Comparison of ENCODE assay signal across 21 mouse cellular contexts in the genomic region with DNA sequence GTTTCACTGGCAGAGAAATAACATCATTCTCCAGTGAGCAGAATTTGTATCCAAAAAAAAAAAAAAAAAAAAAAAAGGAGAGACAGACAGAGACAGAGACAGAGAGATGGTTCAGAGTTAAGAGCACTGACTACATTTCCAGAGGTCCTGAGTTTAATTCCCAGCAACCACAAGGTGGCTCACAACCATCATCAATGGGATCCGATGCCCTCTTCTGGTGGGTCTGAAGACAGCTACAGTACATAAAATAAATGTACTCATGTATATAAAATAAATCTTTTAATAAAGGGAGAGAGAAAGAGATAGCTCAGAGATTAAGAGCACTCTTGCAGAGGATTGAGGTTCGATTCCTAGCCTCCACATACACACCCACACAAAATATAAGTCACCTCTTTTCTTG. TPM values are rescaled to one million over a fixed set of nuclear protein-coding genes. Genes with fewer than 3 reads are reported as not detected.
DNase-seq lines count a peak whose midpoint lies in the region; ATAC-seq and TF ChIP-seq lines count a peak whose summit lies in the region.
"Had no signal": no experiment of that assay in that cellular context is flagged by ENCODE, and none has a peak within 500 bp of the region (broad histone marks: within the 10 kb centered on the region; RNA-seq: fewer than 3 reads in every experiment).

No protein-coding gene starts in this region.

- H3K4me3 ChIP-seq in kidney, postnatal 0 days (replicated peaks; ENCODE audit: low read depth, low read length), result no peak overlapping the region
- H3K4me3 ChIP-seq in E14TG2a.4 (replicated peaks; ENCODE audit: low read length) (peak overlapping the region; percentile 85), ES-E14 (ENCODE audit: insufficient read depth in 1 of 2, low read depth in 1 of 2, low read length in 2 of 2, poor library complexity in 1 of 2, severe bottlenecking in 1 of 2) (peak overlapping the region; percentile 68 to 73)
- H3K4me3 ChIP-seq: embryonic facial prominence, embryonic 12.5 days; forebrain, embryonic 15.5 days; heart, embryonic 13.5 days; hindbrain, embryonic 15.5 days had no signal

- no peak overlapping the region for H3K9ac ChIP-seq in kidney, postnatal 0 days (ENCODE audit: low read depth, low read length)
- peak overlapping the region; percentile 65 for H3K9ac ChIP-seq in ES-E14 (ENCODE audit: insufficient read depth, low read depth, low read length, poor library complexity, severe bottlenecking)
- H3K9ac ChIP-seq: embryonic facial prominence, embryonic 12.5 days; forebrain, embryonic 15.5 days; heart, embryonic 13.5 days; hindbrain, embryonic 15.5 days had no signal

- H3K36me3 ChIP-seq in kidney, postnatal 0 days (ENCODE audit: insufficient read depth, low read length), result no peaks in the 10 kb centered on the region
- peaks cover 36% of the 10 kb centered on the region for H3K36me3 ChIP-seq in E14TG2a.4 (ENCODE audit: insufficient read depth, low read length)
- peaks cover 6% of the 10 kb centered on the region for H3K36me3 ChIP-seq in ES-E14 (ENCODE audit: control insufficient read depth, insufficient read depth, low read length, poor library complexity, severe bottlenecking)
- H3K36me3 ChIP-seq: embryonic facial prominence, embryonic 12.5 days; forebrain, embryonic 15.5 days; heart, embryonic 13.5 days; hindbrain, embryonic 15.5 days had no signal

- no peak for DNase-seq in kidney, postnatal 0 days (ENCODE audit: low spot score)
- no peak for DNase-seq in kidney, postnatal 14 days
- DNase-seq in ES-E14 (ENCODE audit: low read depth, low spot score) (no peak), ZHBTc4 (ENCODE audit: low read depth, low spot score) (peak; percentile 83)
- DNase-seq in embryo, embryonic 9.5 days (ENCODE audit: extremely low spot score), result no peak
- no peak for DNase-seq in thymus, postnatal 25 days
- DNase-seq: adrenal gland, adult 8-10 months; adrenal gland, postnatal 36 days; cerebellum, adult 8-10 months; cerebellum, postnatal 14 days; embryo, embryonic 11 days; gastrocnemius, postnatal 36 days; heart, postnatal 36 days; kidney, adult 11 months had no signal

- H3K4me2 ChIP-seq in kidney, postnatal 0 days (ENCODE audit: low read length), result no peak overlapping the region
- H3K4me2 ChIP-seq: embryonic facial prominence, embryonic 12.5 days; forebrain, embryonic 15.5 days; heart, embryonic 13.5 days; hindbrain, embryonic 15.5 days had no signal

- in situ Hi-C loops in ES-E14 (cut with MboI; ENCODE audit: low sequenced_read_pairs in 2 of 2, unreplicated experiment in 2 of 2), result no loop called here

- no peaks in the 10 kb centered on the region for H3K4me1 ChIP-seq in kidney, postnatal 0 days (replicated peaks; ENCODE audit: insufficient read depth, low read length)
- peaks cover 72% of the 10 kb centered on the region for H3K4me1 ChIP-seq in E14TG2a.4 (replicated peaks; ENCODE audit: low read depth, low read length)
- H3K4me1 ChIP-seq in ES-E14 (ENCODE audit: control insufficient read depth in 2 of 2, insufficient read depth in 2 of 2, low read length in 2 of 2, poor library complexity in 1 of 2), result peaks cover 6% of the 10 kb centered on the region in 2 experiments
- H3K4me1 ChIP-seq: embryonic facial prominence, embryonic 12.5 days; forebrain, embryonic 15.5 days; heart, embryonic 13.5 days; hindbrain, embryonic 15.5 days had no signal

- H3K9me3 ChIP-seq in kidney, postnatal 0 days (replicated peaks; ENCODE audit: low read length), result no peaks in the 10 kb centered on the region
- H3K9me3 ChIP-seq in E14TG2a.4 (ENCODE audit: low read length), result peaks cover 13% of the 10 kb centered on the region
- no peaks in the 10 kb centered on the region for H3K9me3 ChIP-seq in ES-E14 (ENCODE audit: control insufficient read depth, insufficient read depth, low read depth, low read length)
- H3K9me3 ChIP-seq: embryonic facial prominence, embryonic 12.5 days; forebrain, embryonic 15.5 days; hindbrain, embryonic 15.5 days had no signal

- no peak overlapping the region for H3K27ac ChIP-seq in kidney, postnatal 0 days
- peak overlapping the region; percentile 69; the same call in 1 of the 2 replicates for H3K27ac ChIP-seq in ES-E14 (ENCODE audit: insufficient read depth, low read depth, low read length, poor library complexity, severe bottlenecking)
- H3K27ac ChIP-seq: embryonic facial prominence, embryonic 12.5 days; forebrain, embryonic 15.5 days; heart, embryonic 13.5 days; hindbrain, embryonic 15.5 days had no signal

- WGBS in kidney, postnatal 0 days, result 80% methylated on average over 2 of the region's 2 CpGs

- 0 out of 2 replicates have a peak, but pooled peaks have one; percentile 26 for TF ChIP-seq CTCF in kidney, postnatal 0 days (IDR thresholded peaks at IDR 0.05; ENCODE audit: low read depth)
- TF ChIP-seq CTCF in E14TG2a.4 (conservative IDR thresholded peaks at IDR 0.05; ENCODE audit: low read length), result peak; percentile 50

- ATAC-seq in kidney, postnatal 0 days (replicated peaks; ENCODE audit: low FRiP score, low read depth), result no peak
- ATAC-seq: forebrain, embryonic 15.5 days had no signal

- H3K27me3 ChIP-seq in kidney, postnatal 0 days (ENCODE audit: insufficient read depth, low read length), result no peaks in the 10 kb centered on the region
- no peaks in the 10 kb centered on the region for H3K27me3 ChIP-seq in E14TG2a.4 (ENCODE audit: insufficient read depth, low read length)
- H3K27me3 ChIP-seq: embryonic facial prominence, embryonic 12.5 days; forebrain, embryonic 15.5 days; heart, embryonic 13.5 days; hindbrain, embryonic 15.5 days had no signal

TF ChIP-seq in ES-E14, 5 proteins besides CTCF, POLR2A, EP300 and RAD21:
- TF ChIP-seq ZC3H11A (IDR thresholded peaks at IDR 0.05; ENCODE audit: borderline replicate concordance, low read depth, low read length), result 0 out of 2 replicates have a peak, but pooled peaks have one; percentile 8
- TF ChIP-seq HCFC1 (IDR thresholded peaks at IDR 0.05; ENCODE audit: borderline replicate concordance, insufficient read depth, low read length), result no peak
- TF ChIP-seq ZNF384 (IDR thresholded peaks at IDR 0.05; ENCODE audit: low read depth, low read length), result peak; percentile 77

RNA-seq across cellular contexts. Expression of a gene that starts 37.8 kb away (rescaled TPM):
- 0.14 TPM in 1 of 2 replicates, not detected in the other for polyA plus RNA-seq in kidney, postnatal 0 days (2015; fragmentation: Nextera tagmentation; extraction: Ambion mirVana)
- 0.13 and 0.26 TPM in 2 replicates for total RNA-seq in ES-E14 (2012; rRNA removed)
- total RNA-seq: adrenal gland, postnatal 36 days; common myeloid progenitor, adult 5-6 weeks; gastrocnemius, adult 8-10 months; gastrocnemius, postnatal 36 days had no signal
- polyA plus RNA-seq: heart, embryonic 13.5 days had no signal

RNA-seq across cellular contexts. Expression of a gene that starts 39.0 kb away (rescaled TPM):
- 637 and 674 TPM in 2 replicates for polyA plus RNA-seq in kidney, postnatal 0 days (2015; fragmentation: Nextera tagmentation; extraction: Ambion mirVana)
- total RNA-seq in ES-E14 (2012; rRNA removed), result 236 and 303 TPM in 2 replicates

RNA-seq across cellular contexts. Expression of a gene that starts 51.5 kb away (rescaled TPM):
- 17.0 and 19.3 TPM in 2 replicates for polyA plus RNA-seq in kidney, postnatal 0 days (2015; fragmentation: Nextera tagmentation; extraction: Ambion mirVana)
- 25.4 and 29.1 TPM in 2 replicates for total RNA-seq in ES-E14 (2012; rRNA removed)

RNA-seq across cellular contexts. Expression of a gene that starts 51.6 kb away (rescaled TPM):
- polyA plus RNA-seq in kidney, postnatal 0 days (2015; fragmentation: Nextera tagmentation; extraction: Ambion mirVana), result 66.3 and 74.6 TPM in 2 replicates
- total RNA-seq in ES-E14 (2012; rRNA removed), result 109 and 137 TPM in 2 replicates
